Mouse (Mus musculus) thymus, postnatal 14 days (tissue): ENCODE measurements around the gene Slc31a1.
A peak's percentile ranks its signal among the peaks of the same experiment; 100 is the strongest.

Source experiments
- DNase-seq: peaks from one replicate; pipeline ENCODE4 v3.0.0; 2021

The Slc31a1 gene

GRCm38 (mm10) chr4:62408601-62409282 lies 48.2 kb downstream of the Slc31a1 start, which contains the start of the genes Cdc26 and Prpf4:
TSS of gene Cdc26 (minus strand) at chr4:62408642.
TSS of gene Prpf4 (plus strand) at chr4:62408797.
- DNase-seq = peak; percentile 98

GRCm38 (mm10) chr4:62409615-62410014 lies 49.1 kb downstream of the Slc31a1 start:
- no peak for DNase-seq

DNA sequence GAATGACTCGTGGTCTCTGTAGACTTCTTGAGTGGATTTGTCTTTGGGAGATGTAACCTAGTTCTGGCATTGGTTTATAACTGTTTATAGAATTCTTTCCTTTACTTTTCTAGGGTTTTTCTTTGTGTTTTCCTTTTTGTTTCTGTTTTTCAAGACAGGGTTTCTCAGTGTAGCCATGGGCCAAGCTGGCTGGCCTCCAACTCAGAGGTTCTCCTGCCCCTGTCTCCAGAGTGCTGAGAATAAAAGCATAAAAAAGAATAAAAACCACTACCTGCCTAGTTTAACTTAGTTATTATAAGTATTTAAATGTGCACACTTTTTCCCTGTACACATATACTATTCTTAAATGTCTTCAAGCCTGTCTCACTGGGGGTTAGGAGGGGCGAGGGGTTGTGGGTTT lies 49.8 kb downstream of the Slc31a1 start:
- DNase-seq = no peak

DNA sequence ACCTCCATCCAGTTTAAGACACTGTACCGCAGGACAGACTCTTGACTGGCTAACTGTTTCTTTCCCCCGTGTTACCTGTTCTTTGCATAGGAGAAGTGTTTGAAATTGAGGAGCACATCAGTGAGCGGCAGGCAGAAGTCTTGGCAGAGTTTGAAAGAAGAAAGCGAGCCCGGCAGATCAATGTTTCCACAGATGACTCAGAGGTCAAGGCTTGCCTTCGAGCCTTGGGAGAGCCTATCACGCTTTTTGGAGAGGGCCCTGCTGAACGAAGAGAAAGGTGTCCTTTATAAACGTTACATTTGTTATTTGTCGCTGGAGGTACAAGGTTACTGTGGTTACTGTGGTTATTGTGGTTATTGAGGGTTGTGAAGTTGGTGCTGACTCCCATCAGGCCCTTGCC lies 51.1 kb downstream of the Slc31a1 start:
- DNase-seq = no peak

GRCm38 (mm10) chr4:62418448-62418847 lies 57.9 kb downstream of the Slc31a1 start:
- DNase-seq = no peak

- DNase-seq = no peak
These were observed 58.6 kb downstream of the Slc31a1 start for GRCm38 (mm10) chr4:62419091-62419490.

- no peak for DNase-seq
These were observed 65.4 kb downstream of the Slc31a1 start for GRCm38 (mm10) chr4:62425891-62426290.

- DNase-seq = no peak
These were observed 67.6 kb downstream of the Slc31a1 start for GRCm38 (mm10) chr4:62427978-62428758.

- no peak for DNase-seq
These were observed 69.1 kb downstream of the Slc31a1 start for GRCm38 (mm10) chr4:62429616-62430015.

- no peak for DNase-seq
These were observed 70.2 kb downstream of the Slc31a1 start for GRCm38 (mm10) chr4:62430678-62431077.

DNA sequence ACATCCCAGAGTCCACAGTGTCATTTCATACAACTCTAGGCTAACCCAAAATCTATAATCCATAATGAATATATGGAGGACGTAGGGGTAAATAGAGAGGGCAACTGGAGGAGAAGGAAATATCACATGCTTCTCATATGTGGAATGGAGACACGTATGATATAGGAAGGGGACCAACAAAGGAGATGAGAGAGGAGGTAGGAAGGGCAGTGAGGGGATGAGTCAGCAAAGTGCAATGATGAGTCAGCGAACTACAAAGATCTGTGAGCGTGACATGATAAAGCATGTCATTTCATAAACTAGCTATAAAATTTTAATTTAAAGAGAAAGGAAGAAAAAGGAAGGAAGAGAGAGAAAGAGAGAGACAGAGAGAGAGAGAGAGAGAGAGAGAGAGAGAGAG lies 71.0 kb downstream of the Slc31a1 start:
- DNase-seq = no peak

GRCm38 (mm10) chr4:62433939-62434870 lies 73.7 kb downstream of the Slc31a1 start:
- no peak for DNase-seq

GRCm38 (mm10) chr4:62435081-62435480 lies 74.6 kb downstream of the Slc31a1 start, which contains the start of gene Rnf183:
TSS of gene Rnf183 (minus strand) at chr4:62435252.
- no peak for DNase-seq

DNA sequence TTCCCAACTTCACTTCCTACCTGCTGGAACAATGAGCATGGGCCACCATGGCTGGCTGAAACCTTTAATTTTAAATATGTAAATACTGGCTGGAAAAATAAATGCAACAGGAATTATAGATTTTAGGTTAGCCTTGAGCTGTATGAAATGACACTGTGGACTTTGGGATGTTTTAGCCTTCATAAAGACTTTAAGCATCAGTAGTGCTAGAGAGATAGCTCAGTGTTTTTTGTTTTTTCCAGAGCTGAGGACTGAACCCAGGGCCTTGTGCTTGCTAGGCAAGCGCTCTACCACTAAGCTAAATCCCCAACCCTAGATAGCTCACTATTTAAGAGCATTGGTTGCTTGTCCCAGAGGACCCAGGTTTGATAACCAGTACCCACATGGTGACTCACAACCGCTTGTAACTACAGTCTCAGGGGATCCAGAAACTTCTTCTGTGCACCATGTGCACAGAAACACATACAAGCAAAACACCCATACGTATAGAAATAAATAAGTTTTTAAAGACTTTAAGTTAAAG lies 76.8 kb downstream of the Slc31a1 start:
- DNase-seq = no peak

DNA sequence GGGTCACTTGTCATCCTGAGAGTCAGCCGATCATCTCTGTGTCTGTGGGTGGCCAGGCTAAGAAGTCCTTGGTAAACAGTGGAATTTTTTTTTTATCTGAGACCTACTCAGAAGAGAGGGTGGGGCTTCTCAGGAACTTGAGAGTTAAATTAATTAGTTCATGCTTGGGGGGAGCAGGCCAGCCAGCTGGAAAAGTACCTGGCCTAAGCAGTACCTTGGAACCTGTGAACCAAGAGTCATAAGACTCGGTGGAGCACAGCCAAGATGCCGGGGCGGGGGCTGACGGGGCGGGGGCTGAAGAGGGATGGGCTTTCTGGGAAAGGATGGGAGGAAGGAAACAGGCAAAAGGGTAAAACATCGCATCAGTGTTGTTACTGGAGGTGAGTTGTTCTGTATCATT lies 77.3 kb downstream of the Slc31a1 start:
- DNase-seq = no peak

DNA sequence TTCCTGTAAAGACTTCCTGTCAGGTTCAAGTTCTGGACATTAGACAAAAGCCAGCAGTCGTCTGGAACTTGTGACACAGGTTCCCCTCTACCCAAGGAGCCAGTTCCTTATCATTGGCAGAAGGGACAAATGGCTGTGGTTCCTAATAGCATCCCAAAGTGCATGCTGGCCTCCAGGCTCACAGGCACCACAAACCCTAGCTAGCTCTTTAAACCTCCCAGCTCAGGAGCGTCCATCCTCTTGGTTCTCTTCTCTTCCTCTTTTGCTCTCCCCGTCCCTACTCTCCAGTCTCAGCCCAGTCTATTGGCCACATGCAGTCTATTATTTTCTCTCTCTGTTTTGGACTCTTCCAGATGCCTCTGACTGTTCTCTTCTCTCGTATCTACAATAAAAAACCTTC lies 79.3 kb downstream of the Slc31a1 start:
- no peak for DNase-seq

DNA sequence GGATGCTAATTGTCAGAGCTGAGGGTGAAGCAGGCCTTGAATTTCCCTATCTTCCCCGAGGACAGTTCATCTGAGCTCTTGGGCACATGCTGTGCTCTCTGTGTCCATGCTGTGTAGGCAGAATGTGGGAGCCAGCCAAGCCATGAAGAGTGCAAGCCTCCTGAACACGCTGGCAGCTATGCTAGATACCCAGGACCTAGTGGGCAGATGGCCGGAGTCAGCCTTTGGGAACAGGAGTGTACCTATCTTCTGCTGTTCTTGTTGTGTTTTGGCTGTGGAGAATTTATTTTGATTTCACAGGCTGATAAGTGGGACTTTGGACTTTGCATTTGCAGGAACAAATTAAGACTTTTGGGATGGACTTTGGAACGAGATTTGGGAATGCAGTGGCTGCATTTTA lies 80.0 kb downstream of the Slc31a1 start:
- no peak for DNase-seq

GRCm38 (mm10) chr4:62440986-62441385 lies 80.5 kb downstream of the Slc31a1 start:
- no peak for DNase-seq
